Mouse (Mus musculus) brain, embryonic 14.5 days (tissue): ENCODE measurements around the gene Mul1. TPM values are rescaled to one million over a fixed set of nuclear protein-coding genes. Genes with fewer than 3 reads are reported as not detected.
A peak's percentile ranks its signal among the peaks of the same experiment; 100 is the strongest.

Experiments
- DNase-seq: peaks from one replicate; pipeline ENCODE4 v3.0.0-alpha.2; 2011; ENCODE audit warnings: low read depth
- CTCF ChIP-seq: fragments of 200-500 bp; IDR thresholded peaks from 2 replicates; pipeline ENCODE4 v1.5.1; 2012; ENCODE audit warnings: inconsistent platforms, mild to moderate bottlenecking, moderate library complexity, borderline replicate concordance; ENCODE audit not compliant: insufficient read depth, insufficient read length; ENCODE audit errors: extremely low read depth
- POLR2A ChIP-seq: fragments of 200-500 bp; IDR thresholded peaks from 2 replicates; pipeline ENCODE4 v1.6.1; 2012; ENCODE audit warnings: mild to moderate bottlenecking, inconsistent platforms, borderline replicate concordance; ENCODE audit not compliant: poor library complexity, insufficient read depth, insufficient read length, severe bottlenecking; ENCODE audit errors: extremely low read depth
- polyA plus RNA-seq: library from polyadenylated mRNA; depleted of rRNA; stranded (reverse); fragments of >200 nt; gene quantifications from 2 replicates; pipeline ENCODE4 v1.2.3, GENCODE M21; 2012; rRNA removed

The Mul1 gene
- polyA plus RNA-seq: 14.5 and 19.6 TPM in 2 replicates

DNA sequence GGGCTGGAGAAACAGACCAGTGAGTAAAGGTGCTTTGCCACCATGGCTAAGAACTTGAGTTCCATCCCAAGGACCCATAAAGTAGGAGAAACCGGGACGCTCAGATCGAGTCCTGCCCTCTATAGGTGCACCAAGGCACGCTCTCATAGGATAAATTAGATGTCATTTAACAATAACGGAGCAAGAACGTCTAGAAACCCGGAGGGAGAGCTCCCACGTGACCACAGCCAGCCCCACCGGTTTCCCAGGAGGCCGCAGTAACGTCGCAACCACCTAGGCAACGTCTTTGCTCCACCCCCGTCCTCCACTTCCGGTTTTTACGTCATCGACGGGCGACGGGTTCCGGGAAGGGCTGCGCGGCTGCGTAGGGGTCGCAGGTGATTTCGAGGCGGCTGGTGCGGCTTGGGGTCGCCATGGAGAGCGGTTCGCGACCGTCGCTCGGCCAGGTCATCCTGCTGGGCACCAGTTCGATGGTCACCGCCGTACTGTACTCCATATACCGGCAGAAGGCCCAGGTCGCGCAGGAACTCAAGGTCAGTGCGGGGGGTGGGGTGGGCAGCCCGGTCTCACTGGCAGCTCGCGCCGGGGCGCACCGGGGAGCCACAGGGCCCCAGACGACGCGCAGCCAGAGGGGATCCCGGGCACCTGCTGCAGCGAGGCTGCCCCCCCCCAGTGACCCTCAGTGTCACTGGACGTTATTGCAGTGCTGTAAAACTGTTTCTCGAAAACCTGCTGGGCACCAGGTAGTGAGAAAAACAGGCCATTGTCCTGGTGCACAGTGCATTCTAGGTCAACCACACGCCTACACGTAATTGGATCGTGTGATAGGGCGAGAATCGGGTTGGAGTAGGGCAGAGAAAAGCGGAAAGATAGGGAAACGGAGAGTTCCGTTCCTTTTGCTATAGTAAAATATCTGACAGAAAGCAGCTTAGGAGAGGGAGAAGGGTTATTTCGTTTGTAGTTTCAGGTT is at the start of gene Mul1:
Gene Mul1, plus strand, starts transcription at position 325 of the 970 bp plus-strand sequence.
- DNase-seq: peak; percentile 98
- TF ChIP-seq POLR2A (peak; percentile 62; the same call in 1 of the 2 replicates), CTCF (no peak)

DNA sequence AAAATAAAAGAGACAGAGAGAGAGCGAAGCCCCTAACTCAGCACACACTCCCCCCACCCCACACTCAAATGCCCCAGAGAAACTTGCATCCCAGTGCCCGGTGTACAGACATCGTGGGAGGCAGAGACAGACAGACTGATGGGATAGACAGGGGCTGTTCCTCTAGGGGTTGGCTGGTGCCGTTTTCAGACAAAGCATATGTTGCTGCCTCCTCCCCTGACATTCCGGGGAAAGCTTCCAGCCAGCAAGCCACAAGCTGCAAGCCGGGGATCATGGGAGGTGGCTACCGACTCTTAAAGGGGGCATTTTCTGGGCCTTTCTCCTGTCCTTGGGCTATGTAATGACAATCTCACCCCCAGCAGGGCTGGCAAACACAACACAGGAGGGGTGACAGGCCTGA is 40.8 kb upstream of the Mul1 start:
- no peak for TF ChIP-seq CTCF
- no peak for TF ChIP-seq POLR2A
- DNase-seq: no peak

DNA sequence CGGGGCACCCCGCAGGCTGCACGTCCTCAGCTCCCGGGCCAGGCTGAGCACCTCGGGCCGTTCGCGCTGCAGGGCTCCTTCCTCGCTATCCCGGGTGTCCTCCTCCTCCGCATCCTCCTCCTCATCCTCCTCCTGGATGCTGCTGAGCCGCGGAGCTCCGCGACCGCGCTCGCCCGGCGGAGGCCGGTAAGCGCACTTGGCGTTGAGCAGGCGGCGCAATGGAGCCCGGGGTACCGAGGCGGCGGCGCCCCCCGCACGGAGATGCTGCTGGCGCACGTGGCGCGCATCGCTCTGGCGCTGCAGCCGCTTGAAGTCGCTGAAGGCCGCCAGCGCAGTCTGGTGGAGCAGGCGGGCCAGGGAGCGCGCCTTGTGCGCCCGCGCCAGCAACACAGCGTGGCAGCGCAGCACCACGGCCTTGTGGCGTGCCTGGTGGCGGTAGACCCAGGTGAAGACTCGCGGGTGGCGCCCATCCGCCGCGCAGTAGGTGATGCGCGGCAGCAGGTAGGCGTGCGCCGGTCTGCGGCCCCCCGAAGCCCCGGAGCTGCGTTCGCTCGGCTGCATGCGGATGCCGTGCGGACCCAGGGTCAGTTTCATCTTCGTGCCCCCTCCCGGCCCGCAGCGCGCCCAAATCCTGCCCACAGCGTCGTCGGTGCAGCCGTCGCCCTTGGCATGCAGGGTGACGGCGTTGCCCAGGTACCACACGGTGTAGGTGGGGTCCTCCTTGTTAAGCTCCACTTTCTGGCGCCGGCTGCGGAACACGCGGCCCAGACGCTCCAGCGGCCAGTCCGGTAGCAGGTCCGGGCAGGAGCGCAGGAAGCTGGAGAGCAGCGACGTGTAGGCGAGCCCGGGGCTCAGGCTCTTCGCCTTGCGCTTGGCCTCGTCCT is 39.1 kb upstream of the Mul1 start:
- TF ChIP-seq CTCF (no peak), POLR2A (no peak)
- peak; percentile 74 for DNase-seq

DNA sequence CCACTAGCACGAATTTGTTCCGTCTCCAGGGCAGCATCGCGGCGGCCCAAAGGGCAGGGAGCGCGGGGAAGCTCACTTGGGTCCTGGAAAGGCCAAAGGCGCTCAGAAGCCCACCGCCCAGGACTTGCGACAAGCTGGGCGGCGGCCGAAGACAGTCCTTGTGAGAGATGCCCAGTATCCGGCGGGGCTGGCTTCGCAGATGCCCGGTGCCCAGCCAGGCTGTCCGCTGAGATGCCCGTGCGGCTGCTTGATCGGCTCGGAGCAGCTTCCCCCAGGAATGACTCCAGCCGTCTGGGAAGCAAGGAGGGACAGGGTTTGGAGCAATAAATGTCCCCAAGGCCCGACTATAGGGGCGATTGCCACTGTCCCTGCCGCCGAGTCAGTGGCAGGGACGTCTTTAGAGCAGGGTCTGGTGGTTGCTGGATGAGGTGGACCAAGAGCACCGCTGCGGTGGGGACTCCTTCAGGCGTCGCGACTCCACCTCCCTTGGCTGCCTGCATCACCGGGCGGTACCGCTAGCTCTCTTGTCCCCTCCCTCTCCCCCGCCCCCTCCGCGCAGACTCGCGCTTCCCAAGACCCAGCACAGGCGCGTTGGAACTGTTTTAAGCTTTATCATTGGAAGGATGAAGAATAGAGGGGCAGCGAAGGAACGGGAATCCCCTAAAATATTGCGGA is 38.4 kb upstream of the Mul1 start, which contains the start of gene Fam43b:
Gene Fam43b, minus strand, starts transcription at position 558 of the 675 bp plus-strand sequence.
- peak; percentile 77 for DNase-seq
- no peak for TF ChIP-seq CTCF
- no peak for TF ChIP-seq POLR2A

DNA sequence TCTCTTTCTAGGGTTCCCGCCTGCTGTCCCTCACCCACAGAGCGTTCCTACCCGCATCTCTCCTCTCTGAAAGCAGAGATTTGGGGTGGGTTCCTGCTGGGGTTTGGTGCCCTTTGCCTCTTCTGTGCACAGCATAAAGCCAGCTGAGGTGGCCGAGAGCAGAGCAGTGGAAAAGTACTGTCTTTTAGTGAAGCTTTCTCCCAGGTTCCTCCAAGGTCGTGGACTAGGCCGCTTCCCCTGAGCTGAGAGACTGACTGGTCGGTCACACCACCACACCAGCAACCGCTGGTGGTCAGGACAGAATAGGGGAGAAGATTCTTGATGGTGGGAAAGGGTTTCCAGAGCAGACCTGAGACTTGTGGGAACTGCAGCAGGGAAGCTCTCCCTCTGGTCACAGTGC is 37.8 kb upstream of the Mul1 start:
- no peak for TF ChIP-seq CTCF
- TF ChIP-seq POLR2A: no peak
- no peak for DNase-seq

DNA sequence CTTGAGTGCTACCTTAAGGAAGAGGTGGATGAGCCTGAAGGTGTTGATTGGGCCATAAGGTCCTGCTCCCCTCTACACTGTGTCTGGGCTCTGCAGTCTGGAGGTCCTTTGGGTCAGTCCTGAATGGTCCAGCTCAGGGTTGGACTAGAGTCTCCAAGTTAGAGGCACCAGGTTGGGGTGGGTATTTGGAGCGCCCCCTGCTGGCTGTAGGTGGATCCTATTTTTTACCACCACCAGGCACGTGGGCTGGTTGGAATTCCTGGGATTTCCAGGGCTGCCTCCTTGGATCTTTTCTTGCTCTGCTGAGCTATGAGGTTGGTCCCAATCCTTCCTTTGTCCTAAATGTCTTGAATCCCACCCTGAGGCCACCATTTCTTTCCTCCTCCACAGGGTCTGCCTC is 29.7 kb upstream of the Mul1 start:
- peak; percentile 60 for TF ChIP-seq CTCF
- TF ChIP-seq POLR2A: no peak
- no peak for DNase-seq

DNA sequence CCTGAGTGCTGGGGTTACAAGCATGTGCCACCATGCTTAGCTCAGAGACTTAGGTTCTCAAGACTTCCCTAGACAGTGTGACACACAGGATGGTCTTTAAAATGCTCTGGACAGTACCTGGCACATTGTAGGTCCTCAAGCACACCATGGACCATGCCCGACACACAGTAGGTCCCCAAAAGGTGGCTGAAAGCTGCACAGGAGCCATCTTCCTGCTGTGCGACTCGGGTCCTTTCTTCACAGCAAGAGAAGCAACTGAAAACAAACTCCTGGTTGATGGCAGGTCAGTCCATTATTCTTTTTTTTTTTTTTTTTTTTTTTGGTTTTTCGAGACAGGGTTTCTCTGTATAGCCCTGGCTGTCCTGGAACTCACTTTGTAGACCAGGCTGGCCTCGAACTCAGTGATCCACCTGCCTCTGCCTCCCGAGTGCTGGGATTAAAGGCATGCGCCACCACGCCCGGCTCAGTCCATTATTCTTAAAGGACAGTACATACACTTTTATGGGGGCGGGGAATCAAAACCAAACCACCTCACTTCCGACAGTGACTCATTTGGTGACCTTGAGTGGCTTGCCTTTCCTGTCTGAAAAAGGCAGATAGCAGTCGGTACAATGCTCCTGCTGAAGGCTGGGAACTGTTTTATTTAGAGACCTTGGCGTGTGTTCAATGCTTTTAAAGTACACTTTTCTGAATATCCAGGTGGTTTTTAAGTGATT is 26.8 kb upstream of the Mul1 start:
- no peak for DNase-seq
- TF ChIP-seq CTCF (no peak), POLR2A (no peak)

DNA sequence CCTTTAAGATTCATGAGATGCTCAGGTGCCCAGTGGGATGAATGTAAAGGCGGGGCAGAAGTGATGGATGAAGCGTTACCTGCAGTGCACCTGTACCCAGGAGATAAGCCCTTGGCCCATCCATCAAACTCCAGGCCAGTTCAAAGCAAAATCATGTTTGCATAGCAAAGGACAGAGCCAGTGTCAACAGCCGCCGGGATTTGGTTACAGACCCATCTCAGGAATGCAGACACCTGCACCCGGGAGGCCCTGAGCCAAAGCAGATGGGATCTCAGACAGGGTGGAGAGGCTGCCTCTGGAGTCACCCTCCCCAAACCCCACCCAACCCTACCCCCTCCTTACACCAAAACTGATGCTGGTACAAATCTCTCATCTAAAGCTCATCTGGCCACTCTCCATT is 23.5 kb upstream of the Mul1 start:
- no peak for TF ChIP-seq POLR2A
- no peak for TF ChIP-seq CTCF
- no peak for DNase-seq

DNA sequence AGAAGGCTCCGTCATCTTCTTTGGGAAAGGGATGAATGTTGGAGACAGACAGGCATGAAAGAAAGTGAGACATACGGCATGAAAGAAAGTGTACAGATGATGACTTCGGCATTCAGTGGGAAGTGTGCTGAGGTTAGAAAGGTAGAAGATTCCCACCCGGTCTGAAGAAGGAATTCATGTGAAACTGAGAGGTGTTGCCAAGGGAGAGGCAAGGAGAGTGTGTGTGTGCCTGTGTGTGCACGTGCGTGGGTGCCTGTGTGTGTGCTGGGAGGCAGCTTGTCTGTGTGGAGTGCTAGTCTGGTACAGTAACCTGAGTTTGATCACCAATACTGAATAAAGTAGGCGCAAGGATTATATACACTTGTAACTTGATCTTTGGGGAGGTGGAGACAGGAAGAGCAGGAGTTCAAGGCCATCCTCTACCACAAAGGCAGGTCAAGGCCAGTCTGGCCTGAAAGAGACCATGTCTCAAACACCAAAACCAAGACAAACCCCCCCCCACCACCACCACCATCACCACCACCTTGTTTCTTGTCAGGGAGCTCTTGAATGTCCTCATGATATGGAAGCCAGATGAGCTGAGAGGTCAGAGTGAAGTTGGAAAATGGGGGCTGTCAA is 22.9 kb upstream of the Mul1 start:
- DNase-seq: no peak
- TF ChIP-seq POLR2A (no peak), CTCF (no peak)

DNA sequence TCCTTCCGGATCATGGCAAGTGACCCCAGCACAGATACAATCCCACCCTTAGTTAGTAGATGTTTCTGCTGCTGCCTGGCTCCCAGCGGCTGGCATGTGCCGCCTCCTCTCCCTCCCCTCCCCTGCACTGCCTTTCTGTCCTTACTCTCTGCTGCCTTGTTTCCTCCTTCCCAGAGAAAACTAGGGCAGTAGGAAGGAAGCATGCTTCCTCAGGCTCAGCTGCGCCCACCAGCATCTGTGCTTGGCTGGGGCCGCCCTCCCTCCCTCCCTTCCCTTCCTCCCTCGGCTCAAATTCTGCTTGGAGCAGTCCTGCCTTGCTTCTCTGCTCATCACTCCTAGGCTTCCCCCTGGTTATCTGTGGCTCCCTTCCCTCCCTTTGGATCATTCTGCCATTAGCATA is 19.7 kb upstream of the Mul1 start:
- peak; percentile 49 for DNase-seq
- TF ChIP-seq CTCF (no peak), POLR2A (no peak)
